8 mouse cellular contexts compared by ENCODE assay signal in genomic region chr12:86897769-86898273, GRCm38 (mm10). TPM values are rescaled to one million over a fixed set of nuclear protein-coding genes. Genes with fewer than 3 reads are reported as not detected.
A peak's percentile ranks its signal among the peaks of the same experiment; 100 is the strongest.
DNase-seq lines count a peak whose midpoint lies in the region; ATAC-seq and TF ChIP-seq lines count a peak whose summit lies in the region.

No protein-coding gene starts in this region.

- no peak overlapping the region for H3K4me3 ChIP-seq in left cerebral cortex, adult 2 months
- no peak overlapping the region for H3K4me3 ChIP-seq in embryonic facial prominence, embryonic 10.5 days
- no peak overlapping the region for H3K4me3 ChIP-seq in hindbrain, embryonic 11.5 days (ENCODE audit: low read depth, low read length)
- no peak overlapping the region for H3K4me3 ChIP-seq in midbrain, embryonic 15.5 days

- peak overlapping the region; percentile 31; the same call in 1 of the 2 replicates for H3K9ac ChIP-seq in hindbrain, embryonic 11.5 days (ENCODE audit: low read depth, low read length)
- peak overlapping the region; percentile 23 for H3K9ac ChIP-seq in midbrain, embryonic 15.5 days

- H3K9me3 ChIP-seq in embryonic facial prominence, embryonic 10.5 days, result no peaks in the 10 kb centered on the region
- no peaks in the 10 kb centered on the region for H3K9me3 ChIP-seq in hindbrain, embryonic 11.5 days (ENCODE audit: control insufficient read depth, low read length)
- H3K9me3 ChIP-seq in midbrain, embryonic 15.5 days, result no peaks in the 10 kb centered on the region

- no peaks in the 10 kb centered on the region for H3K27me3 ChIP-seq in embryonic facial prominence, embryonic 10.5 days (replicated peaks; ENCODE audit: low read depth, poor library complexity, severe bottlenecking)
- H3K27me3 ChIP-seq in hindbrain, embryonic 11.5 days (ENCODE audit: control insufficient read depth, insufficient read depth, low read length), result no peaks in the 10 kb centered on the region
- H3K27me3 ChIP-seq in midbrain, embryonic 15.5 days (replicated peaks), result no peaks in the 10 kb centered on the region

- H3K4me1 ChIP-seq in embryonic facial prominence, embryonic 10.5 days, result peaks cover 79% of the 10 kb centered on the region
- H3K4me1 ChIP-seq in hindbrain, embryonic 11.5 days (replicated peaks; ENCODE audit: control insufficient read depth, insufficient read depth, low read length), result peaks cover 39% of the 10 kb centered on the region
- peaks cover 68% of the 10 kb centered on the region for H3K4me1 ChIP-seq in midbrain, embryonic 15.5 days

- H3K4me2 ChIP-seq in hindbrain, embryonic 11.5 days (replicated peaks; ENCODE audit: low read depth, low read length), result no peak overlapping the region
- H3K4me2 ChIP-seq in midbrain, embryonic 15.5 days, result peak overlapping the region; percentile 70

- TF ChIP-seq CTCF in left cerebral cortex, adult 2 months (IDR thresholded peaks at IDR 0.05), result no peak

- WGBS in embryonic facial prominence, embryonic 10.5 days, result 59% methylated on average over 7 of the region's 7 CpGs
- WGBS in hindbrain, embryonic 11.5 days, result 50% methylated on average over 7 of the region's 7 CpGs
- WGBS in midbrain, embryonic 15.5 days, result 16% methylated on average over 7 of the region's 7 CpGs

- H3K36me3 ChIP-seq in embryonic facial prominence, embryonic 10.5 days (replicated peaks), result no peaks in the 10 kb centered on the region
- no peaks in the 10 kb centered on the region for H3K36me3 ChIP-seq in hindbrain, embryonic 11.5 days (ENCODE audit: control insufficient read depth, insufficient read depth, low read length)
- no peaks in the 10 kb centered on the region for H3K36me3 ChIP-seq in midbrain, embryonic 15.5 days (replicated peaks)

- intact Hi-C loops in left cerebral cortex, adult 2 months (cut with DNase I), result no loop called here

- ATAC-seq in hindbrain, embryonic 11.5 days (ENCODE audit: low FRiP score), result no peak
- no peak for ATAC-seq in midbrain, embryonic 15.5 days (replicated peaks)

- no peak for DNase-seq in left cerebral cortex, adult 2 months (ENCODE audit: extremely low spot score in 1 of 2, low spot score in 2 of 2)
- DNase-seq in left cerebral cortex, adult 18-20 months (ENCODE audit: low spot score in 2 of 2), result no peak
- no peak for DNase-seq in embryonic facial prominence, embryonic 10.5 days (ENCODE audit: low spot score)
- no peak for DNase-seq in hindbrain, embryonic 11.5 days (ENCODE audit: low spot score)
- DNase-seq in embryo, embryonic 11 days, result no peak
- DNase-seq in adrenal gland, postnatal 4 days (ENCODE audit: low spot score in 2 of 2), result no peak
- no peak for DNase-seq in right cerebral cortex, postnatal 25 days

- peak overlapping the region; percentile 88 for H3K27ac ChIP-seq in left cerebral cortex, adult 2 months
- peak overlapping the region; percentile 93 for H3K27ac ChIP-seq in embryonic facial prominence, embryonic 10.5 days (replicated peaks)
- H3K27ac ChIP-seq in hindbrain, embryonic 11.5 days (ENCODE audit: low read depth, low read length), result peak overlapping the region; percentile 94
- peak overlapping the region; percentile 99 for H3K27ac ChIP-seq in midbrain, embryonic 15.5 days

RNA-seq across cellular contexts. Expression of gene Irf2bpl, which starts 13.2 kb away (rescaled TPM):
- total RNA-seq in left cerebral cortex, adult 2 months (2021), result 10 to 100 TPM; 74.3 to 80.8 TPM
- 10 to 100 TPM; 91.6 to 93.6 TPM for total RNA-seq in left cerebral cortex, adult 18-20 months (2021)
- 13.5 and 17.3 TPM in 2 replicates for polyA plus RNA-seq in embryonic facial prominence, embryonic 10.5 days (2016; fragmentation: Nextera tagmentation; extraction: Ambion mirVana)
- 16.0 and 21.3 TPM in 2 replicates for polyA plus RNA-seq in hindbrain, embryonic 11.5 days (2014; fragmentation: Nextera tagmentation; extraction: Ambion mirVana)
- polyA plus RNA-seq in midbrain, embryonic 15.5 days (2015; fragmentation: Nextera tagmentation; extraction: Ambion mirVana), result 94.3 and 98.5 TPM in 2 replicates
- total RNA-seq in adrenal gland, postnatal 4 days (2021), result 10 to 100 TPM; 78.0 to 81.7 TPM

RNA-seq across cellular contexts. Expression of gene Cipc, which starts 49.0 kb away (rescaled TPM):
- total RNA-seq in left cerebral cortex, adult 2 months (2021), result 10 to 100 TPM; 79.8 to 91.6 TPM
- 10 to 100 TPM; 84.0 to 86.8 TPM for total RNA-seq in left cerebral cortex, adult 18-20 months (2021)
- polyA plus RNA-seq in embryonic facial prominence, embryonic 10.5 days (2016; fragmentation: Nextera tagmentation; extraction: Ambion mirVana), result 35.1 and 37.1 TPM in 2 replicates
- 32.2 and 39.5 TPM in 2 replicates for polyA plus RNA-seq in hindbrain, embryonic 11.5 days (2014; fragmentation: Nextera tagmentation; extraction: Ambion mirVana)
- 55.0 and 56.0 TPM in 2 replicates for polyA plus RNA-seq in midbrain, embryonic 15.5 days (2015; fragmentation: Nextera tagmentation; extraction: Ambion mirVana)
- 10 to 100 TPM; 21.7 to 23.5 TPM for total RNA-seq in adrenal gland, postnatal 4 days (2021)
